Mouse (Mus musculus): ENCODE measurements around the gene Fmc1. TPM values are rescaled to one million over a fixed set of nuclear protein-coding genes. Genes with fewer than 3 reads are reported as not detected.

The Fmc1 gene
- 49.8 TPM for polyA plus RNA-seq (2017; shearing (Covaris generic))

GRCm38 (mm10) chr6:38533428-38534405 lies at the start of gene Fmc1:
Gene Fmc1, plus strand, starts transcription at chr6:38533502.

GRCm38 (mm10) chr6:38551062-38551988 lies 18.0 kb downstream of the Fmc1 start, which contains the start of gene Luc7l2:
Gene Luc7l2, plus strand, starts transcription at chr6:38551334.

Other genes with a start within 250 kb of the Fmc1 start
- 0.50 TPM for gene Zc3hav1l, start 234.2 kb upstream of the Fmc1 start, polyA plus RNA-seq (2017; shearing (Covaris generic))
- gene Zc3hav1, start 178.9 kb upstream of the Fmc1 start, polyA plus RNA-seq (2017; shearing (Covaris generic)), result 332 TPM
- gene Ttc26, start 152.0 kb upstream of the Fmc1 start, polyA plus RNA-seq (2017; shearing (Covaris generic)), result 0.32 TPM
- gene Ubn2, start 99.6 kb upstream of the Fmc1 start, polyA plus RNA-seq (2017; shearing (Covaris generic)), result 28.1 TPM
- 62.6 TPM for gene Luc7l2, start 17.8 kb downstream of the Fmc1 start, polyA plus RNA-seq (2017; shearing (Covaris generic))
- not detected for gene Klrg2, start 103.7 kb downstream of the Fmc1 start, polyA plus RNA-seq (2017; shearing (Covaris generic))
- gene Clec2l, start 129.6 kb downstream of the Fmc1 start, polyA plus RNA-seq (2017; shearing (Covaris generic)), result not detected